Mouse (Mus musculus): Measurements from ENCODE around the gene Ninj2.

DNA sequence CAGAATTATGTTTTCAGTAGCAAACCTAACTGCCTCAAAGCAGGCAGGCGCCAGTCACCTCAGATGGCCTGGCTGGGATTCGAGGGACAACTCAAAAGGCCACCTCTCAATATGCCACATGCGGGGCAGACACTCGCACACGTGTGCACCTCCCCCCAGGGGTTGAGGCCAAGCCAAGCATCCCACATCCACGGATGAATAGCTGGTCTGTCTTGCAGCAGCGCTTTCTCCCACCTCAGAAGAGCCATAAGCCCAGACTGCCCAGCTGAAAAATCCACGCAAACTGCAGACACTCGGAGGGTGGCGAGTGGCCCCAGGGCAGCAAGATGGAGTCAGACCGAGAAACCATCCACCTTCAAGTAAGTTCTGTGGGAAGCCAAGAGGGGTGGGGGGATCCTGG, at the start of gene Ninj2:
- TF ChIP-seq POLR2A (IDR thresholded peaks at IDR 0.05; ENCODE audit: low read depth, low read length): no peak
- no peak for TF ChIP-seq CTCF (conservative IDR thresholded peaks at IDR 0.05 in 1 of 2, IDR thresholded peaks at IDR 0.05 in 1 of 2; ENCODE audit: low read depth in 2 of 2, low read length in 2 of 2)
- TF ChIP-seq NELFE (IDR thresholded peaks at IDR 0.05; ENCODE audit: low read depth, low read length): no peak
- no peak for TF ChIP-seq EP300 (IDR thresholded peaks at IDR 0.05; ENCODE audit: low read length)
- no peak for TF ChIP-seq MAZ (IDR thresholded peaks at IDR 0.05; ENCODE audit: low read depth, low read length)
- TF ChIP-seq RCOR1 (conservative IDR thresholded peaks at IDR 0.05; ENCODE audit: low read depth, low read length): no peak
- TF ChIP-seq E2F4 (IDR thresholded peaks at IDR 0.05; ENCODE audit: insufficient replicate concordance, low read depth, low read length): no peak
- no peak for TF ChIP-seq IRF4 (IDR thresholded peaks at IDR 0.05; ENCODE audit: low read depth, low read length)
- no peak for TF ChIP-seq ZC3H11A (IDR thresholded peaks at IDR 0.05; ENCODE audit: low read depth, low read length)
- no peak for TF ChIP-seq ETS1 (conservative IDR thresholded peaks at IDR 0.05; ENCODE audit: low read depth, low read length)
- TF ChIP-seq JUND (conservative IDR thresholded peaks at IDR 0.05; ENCODE audit: low read depth, low read length): no peak
- no peak for TF ChIP-seq NRF1 (IDR thresholded peaks at IDR 0.05; ENCODE audit: low read depth, low read length)
- TF ChIP-seq CHD1 (IDR thresholded peaks at IDR 0.05; ENCODE audit: low read depth, low read length): no peak
